Mouse (Mus musculus) kidney, adult 2 months (tissue): Measurements from ENCODE around the gene Ugt1a2.

Source experiments
- CTCF ChIP-seq: fragments of 200-500 bp; conservative IDR thresholded peaks from 2 replicates; pipeline ENCODE4 v1.5.1; 2011; ENCODE audit warnings: low read depth, mild to moderate bottlenecking, control low read depth, low read length, moderate library complexity, mixed read lengths; ENCODE audit not compliant: insufficient read depth, insufficient read length
- POLR2A ChIP-seq: fragments of 200-500 bp; IDR thresholded peaks from one replicate; pipeline ENCODE4 v1.6.1; 2011; ENCODE audit warnings: low read depth, low read length, control low read depth

DNA sequence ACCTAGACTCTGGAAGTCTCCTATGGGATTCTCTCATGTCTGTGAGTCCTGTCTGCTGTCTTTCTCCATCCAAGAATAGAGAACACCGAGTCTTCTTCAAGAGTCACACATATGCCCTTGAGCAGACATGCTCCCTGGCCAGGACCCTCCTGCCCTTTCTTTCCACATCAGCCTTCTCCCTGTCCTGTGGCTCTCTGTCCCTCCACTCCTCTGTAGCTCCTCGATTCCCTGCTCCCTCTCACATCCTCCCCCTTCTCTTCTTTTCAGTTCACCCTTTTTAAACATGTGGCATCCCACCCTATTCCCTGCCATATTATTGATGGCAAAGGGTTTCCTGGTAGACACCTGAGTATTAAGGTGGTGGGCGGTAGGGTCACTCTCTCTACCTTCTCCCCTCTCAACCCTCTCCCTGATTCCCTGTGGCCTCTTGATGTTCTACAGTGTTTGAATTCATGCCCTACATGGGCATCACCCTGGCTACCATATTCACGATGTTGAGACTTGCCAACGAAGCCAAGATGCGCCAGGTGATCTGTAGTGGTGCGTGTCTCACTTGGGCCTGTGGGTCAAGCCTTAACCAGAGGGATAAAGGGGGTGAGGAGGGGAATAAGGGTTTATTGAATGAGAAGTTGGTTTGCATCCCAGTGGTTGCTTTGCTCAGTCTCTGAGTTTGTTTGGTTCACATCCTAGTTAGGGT lies 31.6 kb downstream of the Ugt1a2 start:
- TF ChIP-seq CTCF (no peak), POLR2A (no peak)
